Mouse (Mus musculus) MEL (cell line): ENCODE measurements at regions not wholly inside any gene's neighbourhood (a gene's known extent, or its start where the extent isn't known, plus 50 kb on each side); places are given as distances from the start of the nearest gene placed in this dataset.

Source experiments
- DNase-seq: peaks from one replicate; pipeline ENCODE4 v3.0.0; 2011; ENCODE audit warnings: low read depth, low spot score
- H3K27ac ChIP-seq: 2 replicates; pipeline ENCODE4 v1.5.1; 2012; ENCODE audit warnings: low read depth, mild to moderate bottlenecking, control low read depth, low read length, moderate library complexity; ENCODE audit not compliant: control insufficient read depth
- H3K27me3 ChIP-seq, 2 experiments: fragments of 150-350 bp in 1 of 2; sonication (generic) in 1 of 2; 2 replicates each; pipeline ENCODE4 v1.6.1; 2012; ENCODE audit warnings: low read length in 2 of 2, mild to moderate bottlenecking in 2 of 2, improper control_type of control experiment in 1 of 2, moderate library complexity in 1 of 2; ENCODE audit not compliant: insufficient read depth in 2 of 2, control insufficient read depth in 1 of 2
- H3K36me3 ChIP-seq, 2 experiments: 2 replicates each; pipeline ENCODE4 v1.6.1; 2012 to 2014; ENCODE audit warnings: low read length in 2 of 2, improper control_type of control experiment in 1 of 2, inconsistent platforms in 1 of 2, mild to moderate bottlenecking in 1 of 2; ENCODE audit not compliant: insufficient read depth in 2 of 2, control insufficient read depth in 1 of 2
- H3K4me1 ChIP-seq, 2 experiments: fragments of 150-350 bp in 1 of 2; sonication (generic) in 1 of 2; 2 replicates each; pipeline ENCODE4 v1.6.1; 2012; ENCODE audit warnings: low read length in 2 of 2, improper control_type of control experiment in 1 of 2, mild to moderate bottlenecking in 1 of 2; ENCODE audit not compliant: insufficient read depth in 2 of 2, control insufficient read depth in 1 of 2
- H3K4me3 ChIP-seq, 2 experiments: fragments of 150-350 bp in 1 of 2; sonication (generic) in 1 of 2; 2 replicates each; pipeline ENCODE4 v1.5.1; 2012; ENCODE audit warnings: low read depth in 2 of 2, low read length in 2 of 2, mild to moderate bottlenecking in 2 of 2, moderate library complexity in 2 of 2, control low read depth in 1 of 2, improper control_type of control experiment in 1 of 2; ENCODE audit not compliant: control insufficient read depth in 1 of 2, insufficient read depth in 1 of 2
- H3K79me2 ChIP-seq: 2 replicates; pipeline ENCODE4 v1.6.1; 2012; ENCODE audit warnings: mild to moderate bottlenecking, low read length, moderate library complexity; ENCODE audit not compliant: control insufficient read depth, poor library complexity, insufficient read depth
- H3K9ac ChIP-seq: 2 replicates; pipeline ENCODE4 v1.6.1; 2012; ENCODE audit warnings: low read depth, mild to moderate bottlenecking, control low read depth, low read length, moderate library complexity; ENCODE audit not compliant: control insufficient read depth, poor library complexity, severe bottlenecking
- H3K9me3 ChIP-seq: fragments of 150-350 bp; sonication (generic); replicated peaks from 2 replicates; pipeline ENCODE4 v1.6.1; 2012; ENCODE audit warnings: mild to moderate bottlenecking, low read length, improper control_type of control experiment, moderate library complexity; ENCODE audit not compliant: insufficient read depth
- CTCF ChIP-seq, 3 experiments: IDR thresholded peaks in 2 of 3; conservative IDR thresholded peaks in 1 of 3; 2 replicates each; pipeline ENCODE4 v1.5.1; 2011 to 2012; ENCODE audit warnings: low read length in 3 of 3, low read depth in 2 of 3, mild to moderate bottlenecking in 2 of 3, improper control_type of control experiment in 1 of 3, inconsistent platforms in 1 of 3, mixed read lengths in 1 of 3, moderate library complexity in 1 of 3; ENCODE audit not compliant: control insufficient read depth in 1 of 3, insufficient read depth in 1 of 3, poor library complexity in 1 of 3, severe bottlenecking in 1 of 3
- MAX ChIP-seq: IDR thresholded peaks from 2 replicates; pipeline ENCODE4 v1.6.1; 2011; ENCODE audit warnings: low read length, improper control_type of control experiment
- MYB ChIP-seq: IDR thresholded peaks from 2 replicates; pipeline ENCODE4 v1.6.1; 2011; ENCODE audit warnings: mild to moderate bottlenecking, low read depth, low read length, improper control_type of control experiment
- RAD21 ChIP-seq: IDR thresholded peaks from 2 replicates; pipeline ENCODE4 v1.6.1; 2011; ENCODE audit warnings: mild to moderate bottlenecking, low read depth, low read length, improper control_type of control experiment
- SMC3 ChIP-seq: IDR thresholded peaks from 2 replicates; pipeline ENCODE4 v1.6.1; 2011; ENCODE audit warnings: low read depth, low read length, improper control_type of control experiment

- peak in 2 of 3 experiments; percentile 10 to 11; a peak in 1 of 6 replicates for TF ChIP-seq CTCF (IDR thresholded peaks at IDR 0.05 in 2 of 3, conservative IDR thresholded peaks at IDR 0.05 in 1 of 3; ENCODE audit: control insufficient read depth in 1 of 3, insufficient read depth in 1 of 3, low read depth in 2 of 3, low read length in 3 of 3, poor library complexity in 1 of 3, severe bottlenecking in 1 of 3)
- TF ChIP-seq SMC3 = peak; percentile 11; the same call in 1 of the 2 replicates
- no peak for TF ChIP-seq MYB
- peak; percentile 8 for TF ChIP-seq RAD21
- no peak for TF ChIP-seq MAX
- Histone ChIP-seq H3K36me3 (no peaks in the 10 kb centered on the region), H3K9me3 (no peaks in the 10 kb centered on the region), H3K4me3 (no peak overlapping the region), H3K27me3 (no peaks in the 10 kb centered on the region), H3K9ac (no peak overlapping the region), H3K27ac (no peak overlapping the region), H3K4me1 (no peaks in the 10 kb centered on the region), H3K79me2 (no peaks in the 10 kb centered on the region)
- DNase-seq = peak; percentile 5
Observed at GRCm38 (mm10) chrX:45340661-45341060, 250.0 kb downstream of the Prr32 start.
